Mouse (Mus musculus) intestine, postnatal 0 days (tissue): ENCODE measurements around the gene Flot1. TPM values are rescaled to one million over a fixed set of nuclear protein-coding genes. Genes with fewer than 3 reads are reported as not detected.

Experiments
- ATAC-seq: fragments of 200-750 bp; cut with Nextera tagmentation; 2 replicates; pipeline ENCODE4 v1.8.0; 2017; ENCODE audit warnings: mild to moderate bottlenecking, moderate TSS enrichment, moderate library complexity
- H3K27ac ChIP-seq: fragments of 300-500 bp; sonication (generic); 2 replicates; pipeline ENCODE4 v1.5.1; 2014; ENCODE audit warnings: mild to moderate bottlenecking, low read depth, low read length, moderate library complexity
- H3K27me3 ChIP-seq: fragments of 300-500 bp; sonication (generic); replicated peaks from 2 replicates; pipeline ENCODE4 v1.6.1; 2014; ENCODE audit warnings: low read length, mixed read lengths; ENCODE audit not compliant: control insufficient read depth, insufficient read depth
- H3K36me3 ChIP-seq: fragments of 300-500 bp; sonication (generic); 2 replicates; pipeline ENCODE4 v1.6.1; 2014; ENCODE audit warnings: mild to moderate bottlenecking, moderate library complexity; ENCODE audit not compliant: control insufficient read depth, insufficient read depth
- H3K4me1 ChIP-seq: fragments of 300-500 bp; sonication (generic); replicated peaks from 2 replicates; pipeline ENCODE4 v1.6.1; 2014; ENCODE audit warnings: antibody characterized with exemption, low read length, mixed read lengths; ENCODE audit not compliant: control insufficient read depth, insufficient read depth
- H3K4me2 ChIP-seq: fragments of 300-500 bp; sonication (generic); replicated peaks from 2 replicates; pipeline ENCODE4 v1.6.1; 2014; ENCODE audit warnings: low read depth, mild to moderate bottlenecking, moderate library complexity
- H3K4me3 ChIP-seq: fragments of 300-500 bp; sonication (generic); 2 replicates; pipeline ENCODE4 v1.5.1; 2014; ENCODE audit warnings: low read depth, low read length
- H3K9ac ChIP-seq: fragments of 300-500 bp; sonication (generic); 2 replicates; pipeline ENCODE4 v1.6.1; 2014; ENCODE audit warnings: mild to moderate bottlenecking, low read depth, low read length
- H3K9me3 ChIP-seq: fragments of 300-500 bp; sonication (generic); 2 replicates; pipeline ENCODE4 v1.6.1; 2016; ENCODE audit warnings: mixed run types; ENCODE audit not compliant: control insufficient read depth
- CTCF ChIP-seq: sonication (generic); IDR thresholded peaks from 2 replicates; pipeline ENCODE4 v1.5.1; 2016; ENCODE audit warnings: low read depth, mild to moderate bottlenecking, control low read depth, antibody characterized with exemption, moderate library complexity
- WGBS: fragments of 180-500 bp; shearing (Covaris S2); extraction: QIAGEN DNeasy Blood & Tissue Kit; methylation state at CpG from one replicate; pipeline ENCODE4 v1.1.7; 2014; 5-methylcytosine and 5-hydroxymethylcytosine counted together
- polyA plus RNA-seq: library from polyadenylated mRNA; unstranded; fragments of >200 nt; fragmentation: Nextera tagmentation; extraction: Ambion mirVana; gene quantifications from 2 replicates; pipeline ENCODE4 v1.2.1, GENCODE M21; 2015

Gene Flot1
- polyA plus RNA-seq, 1 experiment from 2014 or later = 56.4 TPM

DNA sequence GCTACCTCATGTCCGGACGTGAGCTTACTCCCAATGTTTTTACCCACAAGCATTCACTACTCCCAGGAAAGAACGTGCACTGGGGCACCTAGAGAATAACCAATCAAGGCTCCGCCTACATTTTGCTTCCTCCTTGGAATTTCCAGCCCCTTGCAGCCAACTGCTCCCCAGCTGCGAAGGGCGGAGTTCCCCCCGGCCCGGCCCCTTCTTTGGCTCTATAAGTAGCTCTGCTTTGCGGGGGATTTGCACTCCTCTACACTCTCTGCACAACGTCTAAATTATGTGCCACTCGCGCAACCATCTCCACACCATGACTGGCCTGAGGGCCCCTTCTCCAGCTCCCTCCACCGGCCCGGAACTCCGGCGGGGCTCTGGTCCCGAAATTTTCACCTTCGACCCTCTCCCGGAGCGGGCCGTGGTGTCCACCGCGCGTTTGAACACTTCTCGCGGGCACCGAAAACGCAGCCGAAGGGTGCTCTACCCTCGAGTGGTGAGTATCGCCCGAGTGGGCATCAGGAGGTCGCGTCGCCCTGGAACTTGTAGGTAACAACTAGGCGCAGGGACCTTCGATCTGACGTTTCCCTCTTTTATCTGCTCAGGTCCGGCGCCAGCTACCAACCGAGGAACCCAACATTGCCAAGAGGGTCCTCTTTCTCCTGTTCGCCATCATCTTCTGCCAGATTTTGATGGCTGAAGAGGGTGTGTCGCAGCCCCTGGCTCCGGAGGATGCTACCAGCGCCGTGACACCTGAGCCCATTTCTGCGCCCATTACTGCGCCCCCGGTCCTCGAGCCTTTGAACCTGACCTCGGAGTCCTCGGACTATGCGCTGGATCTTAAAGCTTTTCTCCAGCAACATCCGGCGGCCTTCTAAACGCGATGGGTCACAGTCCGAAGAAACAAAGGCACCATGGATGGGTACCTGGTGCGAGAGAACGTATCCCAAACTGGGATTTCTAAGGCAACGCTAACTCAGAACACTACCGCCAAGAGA, 1.3 kb upstream of the Flot1 start, which contains the start of gene Ier3:
Gene Ier3 (plus strand): TSS at position 246 of the 992 bp plus-strand sequence.
- peak within 1 kb of the TSS; percentile 93 for H3K4me2 ChIP-seq
- no peaks in the 10 kb centered on the region for H3K9me3 ChIP-seq
- no peaks in the 10 kb centered on the region for H3K27me3 ChIP-seq
- WGBS = under 1% methylated on average over 62 of the region's 62 CpGs
- H3K27ac ChIP-seq = peak within 1 kb of the TSS; percentile 91
- peak; percentile 59 for ATAC-seq
- H3K9ac ChIP-seq = peak within 1 kb of the TSS; percentile 77
- peak within 1 kb of the TSS; percentile 69 for H3K4me3 ChIP-seq
- TF ChIP-seq CTCF = no peak
- H3K4me1 ChIP-seq = no peaks in the 10 kb centered on the region
- H3K36me3 ChIP-seq = peaks cover 14% of the 10 kb centered on the region; the same call in 1 of the 2 replicates

DNA sequence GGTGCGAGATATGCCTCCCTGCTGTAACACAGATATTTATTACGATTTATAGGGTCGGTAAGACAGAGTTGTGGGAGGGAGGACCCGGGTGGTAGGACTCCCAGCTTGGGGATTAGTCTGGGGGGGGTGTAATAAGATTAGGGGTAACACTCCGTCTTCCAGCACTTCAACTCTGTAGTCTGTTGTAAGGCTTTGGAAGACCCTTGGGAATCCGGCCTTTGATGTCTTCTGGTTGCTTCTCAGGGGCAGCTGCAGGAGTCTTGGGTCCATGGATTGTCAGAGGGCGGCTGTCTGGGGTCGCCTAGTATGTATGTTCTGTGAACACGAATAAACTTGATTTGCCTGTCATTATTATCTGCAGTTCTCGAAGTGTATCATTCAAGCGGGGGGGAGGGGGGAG, 466 bp upstream of the Flot1 start:
- Histone ChIP-seq H3K4me3 (peak overlapping the region; percentile 69), H3K4me2 (peak overlapping the region; percentile 93), H3K36me3 (peaks cover 22% of the 10 kb centered on the region), H3K27ac (peak overlapping the region; percentile 91), H3K9ac (peak overlapping the region; percentile 77), H3K27me3 (no peaks in the 10 kb centered on the region), H3K9me3 (no peaks in the 10 kb centered on the region), H3K4me1 (no peaks in the 10 kb centered on the region)
- WGBS = 5% methylated on average over 11 of the region's 11 CpGs
- ATAC-seq = 0 out of 2 replicates have a peak, but pooled peaks have one; percentile 0
- no peak for TF ChIP-seq CTCF

DNA sequence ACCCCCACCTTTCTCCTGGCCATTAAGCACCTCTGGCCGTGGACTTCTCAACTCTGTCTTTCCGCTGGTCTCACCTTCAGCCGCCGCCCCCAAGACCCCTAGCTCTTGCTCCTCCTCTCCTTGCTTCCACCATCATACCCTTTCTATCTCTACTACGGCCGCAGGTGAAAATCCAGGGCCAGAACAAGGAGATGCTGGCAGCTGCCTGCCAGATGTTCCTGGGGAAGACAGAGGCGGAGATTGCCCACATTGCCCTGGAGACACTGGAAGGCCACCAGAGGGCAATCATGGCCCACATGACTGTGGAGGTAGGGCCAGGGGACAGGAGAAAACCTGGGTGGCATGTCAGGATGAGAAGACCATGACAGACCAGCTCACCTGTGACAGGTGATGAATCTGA, 1.4 kb downstream of the Flot1 start:
- peak overlapping the region; percentile 93 for H3K4me2 ChIP-seq
- peak overlapping the region; percentile 69; the same call in 1 of the 2 replicates for H3K4me3 ChIP-seq
- H3K9me3 ChIP-seq = no peaks in the 10 kb centered on the region
- peaks cover 25% of the 10 kb centered on the region for H3K36me3 ChIP-seq
- 67% methylated on average over 7 of the region's 7 CpGs for WGBS
- no peaks in the 10 kb centered on the region for H3K4me1 ChIP-seq
- no peak overlapping the region for H3K27ac ChIP-seq
- no peak overlapping the region for H3K9ac ChIP-seq
- no peaks in the 10 kb centered on the region for H3K27me3 ChIP-seq
- ATAC-seq = no peak
- peak; percentile 69 for TF ChIP-seq CTCF

DNA sequence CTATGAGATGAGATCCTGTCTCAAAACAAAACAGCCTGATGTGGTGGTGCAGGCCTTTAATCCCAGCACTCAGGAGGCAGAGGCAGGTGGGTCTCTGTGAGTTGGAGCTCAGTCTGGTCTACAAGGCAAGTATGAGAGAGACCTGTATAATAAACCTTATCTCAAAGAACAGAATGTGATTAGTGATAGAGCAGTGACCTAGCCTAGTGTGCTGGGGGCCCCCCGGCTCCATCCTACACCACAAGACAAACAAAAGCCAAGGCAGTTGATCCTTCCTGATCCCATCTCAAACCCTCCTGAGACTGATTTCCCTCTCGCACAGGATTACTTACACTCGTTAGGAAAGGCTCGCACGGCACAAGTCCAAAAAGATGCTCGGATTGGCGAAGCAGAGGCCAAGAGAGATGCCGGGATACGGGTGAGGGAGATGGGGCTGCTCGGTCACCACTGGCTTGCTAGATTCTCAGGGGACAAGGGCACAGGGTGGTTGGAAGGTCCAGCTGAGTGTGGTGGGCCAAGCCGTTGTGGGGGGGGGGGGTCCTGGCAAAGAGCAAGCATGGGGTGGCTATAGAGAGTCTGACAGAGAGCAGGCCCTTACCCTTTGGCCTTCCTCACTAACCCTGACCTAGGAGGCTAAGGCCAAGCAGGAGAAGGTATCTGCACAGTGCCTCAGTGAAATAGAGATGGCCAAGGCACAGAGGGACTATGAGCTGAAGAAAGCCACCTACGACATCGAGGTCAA, 2.2 kb downstream of the Flot1 start:
- H3K9ac ChIP-seq = no peak overlapping the region
- 81% methylated on average over 13 of the region's 13 CpGs for WGBS
- H3K4me3 ChIP-seq = no peak overlapping the region
- no peaks in the 10 kb centered on the region for H3K27me3 ChIP-seq
- ATAC-seq = no peak
- H3K27ac ChIP-seq = no peak overlapping the region
- no peaks in the 10 kb centered on the region for H3K9me3 ChIP-seq
- peaks cover 29% of the 10 kb centered on the region for H3K36me3 ChIP-seq
- TF ChIP-seq CTCF = no peak
- no peak overlapping the region for H3K4me2 ChIP-seq
- H3K4me1 ChIP-seq = no peaks in the 10 kb centered on the region

DNA sequence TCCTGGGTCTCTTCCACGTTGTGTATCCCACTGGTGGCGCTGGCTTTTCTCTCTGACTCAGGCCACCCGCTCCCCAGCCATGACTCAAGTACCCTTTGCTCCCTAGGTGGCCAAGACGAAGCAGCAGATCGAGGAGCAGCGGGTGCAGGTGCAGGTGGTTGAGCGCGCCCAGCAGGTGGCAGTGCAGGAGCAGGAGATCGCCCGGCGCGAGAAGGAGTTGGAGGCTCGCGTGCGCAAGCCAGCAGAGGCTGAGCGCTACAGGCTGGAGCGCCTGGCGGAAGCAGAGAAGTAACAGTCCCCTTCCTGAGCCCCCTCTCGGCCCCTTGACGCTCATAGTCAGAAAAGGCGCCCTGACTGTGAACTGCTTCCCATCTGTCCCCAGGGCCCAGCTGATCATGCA, 6.7 kb downstream of the Flot1 start:
- Histone ChIP-seq H3K36me3 (peaks cover 64% of the 10 kb centered on the region), H3K4me3 (no peak overlapping the region), H3K27me3 (no peaks in the 10 kb centered on the region), H3K9ac (no peak overlapping the region), H3K4me2 (peak overlapping the region; percentile 22), H3K27ac (no peak overlapping the region), H3K9me3 (no peaks in the 10 kb centered on the region), H3K4me1 (no peaks in the 10 kb centered on the region)
- TF ChIP-seq CTCF = peak; percentile 99
- 1% methylated on average over 21 of the region's 21 CpGs for WGBS
- ATAC-seq = peak; percentile 74
